Mouse (Mus musculus): Measurements from ENCODE around the gene Mrpl45.

- peak; percentile 68 for TF ChIP-seq CTCF (IDR thresholded peaks at IDR 0.05; ENCODE audit: control insufficient read depth, insufficient read depth, insufficient read length)
- no peak for TF ChIP-seq USF1 (IDR thresholded peaks at IDR 0.05; ENCODE audit: low read depth)
- no peak for TF ChIP-seq FOSL1 (IDR thresholded peaks at IDR 0.05; ENCODE audit: insufficient read depth, low read length, poor library complexity, severe bottlenecking)
- TF ChIP-seq CEBPB (IDR thresholded peaks at IDR 0.05; ENCODE audit: low read depth) = peak; percentile 35
- TF ChIP-seq MAX (IDR thresholded peaks at IDR 0.05) = peak; percentile 80
- TF ChIP-seq MYOD1 (IDR thresholded peaks at IDR 0.05; ENCODE audit: control insufficient read depth, insufficient read length, low read depth) = no peak
- no peak for TF ChIP-seq MYOG (IDR thresholded peaks at IDR 0.05; ENCODE audit: control insufficient read depth, extremely low read depth, insufficient read length)
Measured at GRCm38 (mm10) chr11:97309911-97310571, 5.5 kb upstream of the Mrpl45 start.

Measured in C2C12 (cell line).